In genomic region chr9:106370620-106371383, GRCm38 (mm10) we compare ENCODE assay signal across 8 mouse cellular contexts. TPM values are rescaled to one million over a fixed set of nuclear protein-coding genes. Genes with fewer than 3 reads are reported as not detected.
DNase-seq lines count a peak whose midpoint lies in the region; ATAC-seq and TF ChIP-seq lines count a peak whose summit lies in the region.

No protein-coding gene starts in this region.

- peaks cover 6% of the 10 kb centered on the region for H3K36me3 ChIP-seq in spleen, adult 2 months (ENCODE audit: control insufficient read depth, insufficient read depth, low read length)
- peaks cover 43% of the 10 kb centered on the region for H3K36me3 ChIP-seq in limb, embryonic 15.5 days

- H3K27ac ChIP-seq in cerebellum, adult 2 months (ENCODE audit: insufficient read depth, low read length) = peak overlapping the region; percentile 35; the same call in 1 of the 2 replicates
- peak overlapping the region; percentile 91 for H3K27ac ChIP-seq in spleen, adult 2 months (ENCODE audit: insufficient read depth, low read length)
- H3K27ac ChIP-seq in limb, embryonic 15.5 days = peak overlapping the region; percentile 100

- no peaks in the 10 kb centered on the region for H3K27me3 ChIP-seq in cerebellum, adult 2 months (ENCODE audit: control insufficient read depth, insufficient read depth, low read length)
- H3K27me3 ChIP-seq in spleen, adult 2 months (ENCODE audit: control insufficient read depth, insufficient read depth, low read length) = no peaks in the 10 kb centered on the region
- H3K27me3 ChIP-seq in limb, embryonic 15.5 days = no peaks in the 10 kb centered on the region

- no peak for ATAC-seq in limb, embryonic 15.5 days (ENCODE audit: insufficient number of reproducible peaks, low FRiP score, low TSS enrichment, low read depth)
- no peak for ATAC-seq in inflammation-experienced regulatory T-cells, adult 6 months

- TF ChIP-seq CTCF in cerebellum, adult 2 months (IDR thresholded peaks at IDR 0.05; ENCODE audit: borderline replicate concordance, insufficient read depth, low read depth, low read length) = no peak
- TF ChIP-seq CTCF in spleen, adult 2 months (IDR thresholded peaks at IDR 0.05; ENCODE audit: extremely low read depth, insufficient read depth, insufficient read length, insufficient replicate concordance) = no peak

- H3K4me3 ChIP-seq in cerebellum, adult 2 months (replicated peaks; ENCODE audit: insufficient read depth, low read depth, low read length) = peak overlapping the region; percentile 92
- H3K4me3 ChIP-seq in spleen, adult 2 months (ENCODE audit: extremely low read depth, insufficient read depth, insufficient read length) = peak overlapping the region; percentile 72
- peak overlapping the region; percentile 95 for H3K4me3 ChIP-seq in limb, embryonic 15.5 days

- intact Hi-C loops in gastrocnemius, postnatal 14 days (cut with DNase I; ENCODE audit: low total_unique reads) = no loop called here

- 75% methylated on average over 30 of the region's 30 CpGs for WGBS in cerebellum, adult 2 months
- 78% methylated on average over 30 of the region's 30 CpGs for WGBS in spleen, adult 2 months
- 37% methylated on average over 30 of the region's 30 CpGs for WGBS in limb, embryonic 15.5 days

- peak overlapping the region; percentile 94 for H3K4me2 ChIP-seq in limb, embryonic 15.5 days

- peaks cover 27% of the 10 kb centered on the region for H3K4me1 ChIP-seq in cerebellum, adult 2 months (ENCODE audit: control insufficient read depth, insufficient read depth, low read length)
- H3K4me1 ChIP-seq in spleen, adult 2 months (ENCODE audit: control insufficient read depth, insufficient read depth, insufficient read length) = peaks cover 30% of the 10 kb centered on the region
- peaks cover 62% of the 10 kb centered on the region for H3K4me1 ChIP-seq in limb, embryonic 15.5 days

- no peaks in the 10 kb centered on the region for H3K9me3 ChIP-seq in limb, embryonic 15.5 days

- peak in 1 of 2 experiments; percentile 32 for DNase-seq in cerebellum, adult 2 months
- no peak for DNase-seq in cerebellum, postnatal 10 days
- no peak for DNase-seq in spleen, adult 2 months (ENCODE audit: low read depth in 1 of 2, low spot score in 2 of 2)
- no peak for DNase-seq in spleen, postnatal 4 days (ENCODE audit: low spot score in 2 of 2)
- peak; percentile 70 for DNase-seq in urinary bladder, adult 2 months (ENCODE audit: low spot score)
- DNase-seq in gastrocnemius, postnatal 14 days = no peak

- H3K9ac ChIP-seq in limb, embryonic 15.5 days = peak overlapping the region; percentile 97

- no peak for TF ChIP-seq POLR2A in cerebellum, adult 2 months (IDR thresholded peaks at IDR 0.05; ENCODE audit: borderline replicate concordance, insufficient read depth, low read length)
- no peak for TF ChIP-seq POLR2A in spleen, adult 2 months (IDR thresholded peaks at IDR 0.05; ENCODE audit: low read depth, low read length)

RNA-seq across cellular contexts. Expression of gene Dusp7, which starts 2.4 kb away (rescaled TPM):
- 46.4 and 49.6 TPM in 2 replicates for polyA plus RNA-seq in cerebellum, adult 2 months (2012; rRNA removed)
- 73.1 and 93.2 TPM in 2 replicates for polyA plus RNA-seq in spleen, adult 2 months (2012; rRNA removed)
- 39.0 and 47.0 TPM in 2 replicates for polyA plus RNA-seq in limb, embryonic 15.5 days (2015; fragmentation: Nextera tagmentation; extraction: Ambion mirVana)
- polyA plus RNA-seq in urinary bladder, adult 2 months (2012; rRNA removed) = 33.5 and 34.7 TPM in 2 replicates
- 10 to 100 TPM; 13.9 to 17.6 TPM for total RNA-seq in gastrocnemius, postnatal 14 days (2021)
- polyA plus RNA-seq in inflammation-experienced regulatory T-cells, adult 6 months (2017; shearing (Covaris generic)) = 10 to 100 TPM; 20.2 to 22.2 (median 21.4) TPM

RNA-seq across cellular contexts. Expression of gene Rpl29, which starts 58.5 kb away (rescaled TPM):
- 435 and 475 TPM in 2 replicates for polyA plus RNA-seq in cerebellum, adult 2 months (2012; rRNA removed)
- 365 and 397 TPM in 2 replicates for polyA plus RNA-seq in spleen, adult 2 months (2012; rRNA removed)
- polyA plus RNA-seq in limb, embryonic 15.5 days (2015; fragmentation: Nextera tagmentation; extraction: Ambion mirVana) = 786 and 956 TPM in 2 replicates
- polyA plus RNA-seq in urinary bladder, adult 2 months (2012; rRNA removed) = 1,045 and 1,109 TPM in 2 replicates
- 100 to 1,000 TPM; 350 to 424 TPM for total RNA-seq in gastrocnemius, postnatal 14 days (2021)
- polyA plus RNA-seq in inflammation-experienced regulatory T-cells, adult 6 months (2017; shearing (Covaris generic)) = 1,000 to 10,000 TPM; 1,038 to 1,832 (median 1,102) TPM

Comparison
In these comparisons a context has a peak if more than half of its experiments do, and no peak if none do; other contexts are left out.
1. H3K27ac ChIP-seq: peak in every context shown above with its lines; median percentile 100 in limb, embryonic 15.5 days; 91 in spleen, adult 2 months; 35 in cerebellum, adult 2 months.